Mouse (Mus musculus): ENCODE results near the gene Grb2.

- TF ChIP-seq CTCF (IDR thresholded peaks at IDR 0.05), result no peak
- no peak for TF ChIP-seq POLR2A (IDR thresholded peaks at IDR 0.05; ENCODE audit: insufficient read depth, low read depth, low read length)
These were observed 30.0 kb upstream of the Grb2 start for GRCm38 (mm10) chr11:115738275-115738885.
